Comparison of ENCODE assay signal across 21 mouse cellular contexts in genomic region chr12:56538601-56539000, GRCm38 (mm10). TPM values are rescaled to one million over a fixed set of nuclear protein-coding genes. Genes with fewer than 3 reads are reported as not detected.
DNase-seq lines count a peak whose midpoint lies in the region; ATAC-seq and TF ChIP-seq lines count a peak whose summit lies in the region.
"Had no signal": no experiment of that assay in that cellular context is flagged by ENCODE, and none has a peak within 500 bp of the region (broad histone marks: within the 10 kb centered on the region; RNA-seq: fewer than 3 reads in every experiment).

No protein-coding gene starts in this region.

- no peaks in the 10 kb centered on the region for H3K4me1 ChIP-seq in lung, embryonic 14.5 days (ENCODE audit: insufficient read depth)
- H3K4me1 ChIP-seq in lung, postnatal 0 days (ENCODE audit: insufficient read depth, low read depth, low read length), result no peaks in the 10 kb centered on the region

- DNase-seq in embryo, embryonic 9.5 days (ENCODE audit: extremely low spot score), result peak; percentile 4
- DNase-seq in embryo, embryonic 10 days (ENCODE audit: low spot score), result no peak
- no peak for DNase-seq in lung, embryonic 14.5 days
- DNase-seq in lung, postnatal 25 days (ENCODE audit: low spot score), result no peak
- DNase-seq in lung, postnatal 0 days (ENCODE audit: low spot score), result no peak
- DNase-seq in lung, postnatal 10 days, result no peak
- DNase-seq: adrenal gland, adult 8-10 months; adrenal gland, postnatal 25 days; cerebellum, adult 11-12 months; cerebellum, adult 8-10 months; cerebellum, postnatal 10 days; cerebellum, postnatal 36 days; forebrain, postnatal 0 days; gastrocnemius, adult 2 months; gastrocnemius, postnatal 14 days had no signal

- TF ChIP-seq CTCF in lung, embryonic 14.5 days (IDR thresholded peaks at IDR 0.05; ENCODE audit: low read depth), result no peak
- TF ChIP-seq CTCF in lung, postnatal 0 days (IDR thresholded peaks at IDR 0.05), result no peak

- H3K4me2 ChIP-seq in lung, embryonic 14.5 days, result peak overlapping the region; percentile 59
- peak overlapping the region; percentile 55 for H3K4me2 ChIP-seq in lung, postnatal 0 days (replicated peaks; ENCODE audit: low read depth, low read length)
- H3K4me2 ChIP-seq: embryonic facial prominence, embryonic 12.5 days; embryonic facial prominence, embryonic 15.5 days; heart, embryonic 11.5 days; hindbrain, embryonic 15.5 days had no signal

- 6% methylated on average over 3 of the region's 3 CpGs for WGBS in lung, embryonic 14.5 days
- 8% methylated on average over 3 of the region's 3 CpGs for WGBS in lung, postnatal 0 days

- no peak overlapping the region for H3K9ac ChIP-seq in lung, embryonic 14.5 days
- no peak overlapping the region for H3K9ac ChIP-seq in lung, postnatal 0 days (replicated peaks; ENCODE audit: low read depth)
- H3K9ac ChIP-seq: embryonic facial prominence, embryonic 12.5 days; embryonic facial prominence, embryonic 15.5 days; forebrain, postnatal 0 days; hindbrain, embryonic 15.5 days had no signal

- peaks cover 87% of the 10 kb centered on the region for H3K27me3 ChIP-seq in lung, embryonic 14.5 days (ENCODE audit: insufficient read depth, low read length)
- H3K27me3 ChIP-seq in lung, postnatal 0 days (replicated peaks; ENCODE audit: insufficient read depth, low read length), result peaks cover 17% of the 10 kb centered on the region; the same call in 1 of the 2 replicates

- peak overlapping the region; percentile 53; the same call in 1 of the 2 replicates for H3K4me3 ChIP-seq in lung, embryonic 14.5 days (ENCODE audit: low read depth, low read length)
- no peak overlapping the region for H3K4me3 ChIP-seq in lung, postnatal 0 days (ENCODE audit: low read depth, low read length)
- H3K4me3 ChIP-seq: embryonic facial prominence, embryonic 12.5 days; embryonic facial prominence, embryonic 15.5 days; gastrocnemius, adult 2 months; hindbrain, embryonic 15.5 days had no signal

- TF ChIP-seq EP300 in lung, postnatal 0 days (IDR thresholded peaks at IDR 0.05), result no peak

- peak overlapping the region; percentile 98; the same call in 1 of the 2 replicates for H3K27ac ChIP-seq in lung, embryonic 14.5 days (ENCODE audit: low read depth)
- H3K27ac ChIP-seq in lung, postnatal 0 days (ENCODE audit: low read length), result 0 out of 2 replicates have a peak overlapping the region, but pooled peaks have one; percentile 49
- H3K27ac ChIP-seq: embryonic facial prominence, embryonic 12.5 days; embryonic facial prominence, embryonic 15.5 days; gastrocnemius, adult 2 months; hindbrain, embryonic 15.5 days had no signal

- H3K36me3 ChIP-seq in lung, embryonic 14.5 days (ENCODE audit: insufficient read depth), result 0 out of 2 replicates have a peak, but pooled peaks cover 2% of the 10 kb centered on the region
- H3K36me3 ChIP-seq in lung, postnatal 0 days (ENCODE audit: insufficient read depth, low read length), result no peaks in the 10 kb centered on the region
- H3K36me3 ChIP-seq: embryonic facial prominence, embryonic 12.5 days; embryonic facial prominence, embryonic 15.5 days; hindbrain, embryonic 15.5 days had no signal

- no peaks in the 10 kb centered on the region for H3K9me3 ChIP-seq in lung, embryonic 14.5 days (ENCODE audit: low read depth, low read length)
- H3K9me3 ChIP-seq in lung, postnatal 0 days (ENCODE audit: low read length), result no peaks in the 10 kb centered on the region
- H3K9me3 ChIP-seq: embryonic facial prominence, embryonic 12.5 days; embryonic facial prominence, embryonic 15.5 days; hindbrain, embryonic 15.5 days had no signal

- ATAC-seq in lung, embryonic 14.5 days (ENCODE audit: insufficient read depth), result no peak
- no peak for ATAC-seq in lung, postnatal 0 days
- ATAC-seq: activated CD4-positive, CD25-positive, alpha-beta regulatory T cell, adult 4 months; forebrain, embryonic 14.5 days; forebrain, postnatal 0 days had no signal

RNA-seq across cellular contexts. Expression of gene Nkx2-1, which starts 1.9 kb away (rescaled TPM):
- 94.6 and 95.1 TPM in 2 replicates for polyA plus RNA-seq in lung, embryonic 14.5 days (2014; fragmentation: Nextera tagmentation; extraction: Ambion mirVana)
- polyA plus RNA-seq in lung, postnatal 0 days (2015; fragmentation: Nextera tagmentation; extraction: Ambion mirVana), result 62.7 and 68.7 TPM in 2 replicates
- polyA plus RNA-seq: activated CD4-positive, CD25-positive, alpha-beta regulatory T cell, adult 4 months; embryonic facial prominence, embryonic 15.5 days had no signal
